Mouse (Mus musculus) adipocyte (in vitro differentiated cells): ENCODE data around the gene Apln.

Experiments used
- DNase-seq: peaks from one replicate; pipeline ENCODE4 v3.0.0-alpha.2; 2016; ENCODE audit warnings: low spot score

The Apln gene

DNA sequence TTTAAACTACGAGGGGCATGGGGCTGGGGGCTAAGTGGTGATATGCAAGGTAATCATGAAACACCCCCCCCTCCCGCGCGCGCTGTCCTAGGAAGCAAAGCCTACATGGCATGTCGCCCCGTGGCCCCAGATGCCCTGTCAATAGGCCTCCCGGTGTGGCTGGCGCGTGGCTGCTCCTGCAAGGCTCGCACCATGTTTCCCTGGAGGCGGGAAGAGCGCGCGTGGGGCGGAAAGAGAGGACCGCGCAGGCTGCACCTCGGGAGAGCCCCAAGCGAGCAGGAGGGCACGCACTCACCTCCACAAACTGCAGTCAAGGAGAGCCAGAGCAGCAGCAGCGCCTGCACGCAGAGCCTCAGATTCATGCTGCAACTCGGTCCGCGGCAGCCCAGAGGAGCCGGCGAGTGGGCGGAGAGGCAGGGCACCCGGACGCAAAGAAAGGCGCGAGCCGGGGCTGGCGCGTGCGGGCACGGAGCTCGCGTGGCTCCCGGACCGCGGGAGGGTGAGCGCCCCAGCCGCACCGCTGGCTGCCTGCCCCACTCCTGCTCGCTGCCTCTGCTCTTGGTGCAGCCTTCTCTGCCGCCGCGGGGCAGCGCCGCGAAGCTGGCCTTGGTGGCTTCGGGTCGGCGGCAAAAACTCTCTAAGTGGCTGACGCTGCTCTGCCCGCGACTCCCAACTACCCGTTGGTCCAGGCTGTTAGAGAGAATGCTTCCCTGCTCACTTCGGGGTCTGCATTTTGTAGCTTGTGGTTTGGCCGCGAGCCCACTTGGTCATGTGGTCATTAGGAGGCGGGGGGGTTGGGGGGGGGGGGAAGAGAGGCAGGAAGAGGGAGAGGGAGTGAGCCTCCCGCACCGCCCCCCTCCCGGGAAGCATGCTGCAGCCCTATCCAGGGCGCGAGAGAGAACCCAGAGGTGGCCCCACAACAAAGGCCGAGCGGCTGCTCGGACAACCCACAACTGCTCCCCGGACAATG lies at the start of gene Apln:
Gene Apln, minus strand, starts transcription at position 710 of the 970 bp plus-strand sequence.
- peak; percentile 35 for DNase-seq

DNA sequence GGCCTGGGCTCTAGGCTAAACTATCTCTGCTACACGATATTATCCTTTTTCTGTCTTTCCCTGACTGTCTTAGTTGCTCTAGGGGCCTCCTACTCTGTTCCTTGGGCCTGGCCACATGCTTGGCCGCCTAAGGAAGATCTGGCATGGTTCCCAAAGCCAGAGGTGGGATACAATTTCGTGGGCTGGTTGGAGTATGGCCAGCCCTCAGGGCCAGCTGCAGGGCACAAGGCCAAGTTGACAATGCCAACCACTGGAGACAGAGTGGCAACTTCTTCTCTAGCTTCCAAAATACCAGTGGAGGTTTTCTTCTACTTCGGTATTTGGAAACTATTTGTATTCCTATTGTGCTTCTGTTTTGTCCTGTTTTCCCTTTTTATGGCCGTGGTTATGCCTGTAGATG lies 47.7 kb upstream of the Apln start:
- DNase-seq = peak; percentile 18

DNA sequence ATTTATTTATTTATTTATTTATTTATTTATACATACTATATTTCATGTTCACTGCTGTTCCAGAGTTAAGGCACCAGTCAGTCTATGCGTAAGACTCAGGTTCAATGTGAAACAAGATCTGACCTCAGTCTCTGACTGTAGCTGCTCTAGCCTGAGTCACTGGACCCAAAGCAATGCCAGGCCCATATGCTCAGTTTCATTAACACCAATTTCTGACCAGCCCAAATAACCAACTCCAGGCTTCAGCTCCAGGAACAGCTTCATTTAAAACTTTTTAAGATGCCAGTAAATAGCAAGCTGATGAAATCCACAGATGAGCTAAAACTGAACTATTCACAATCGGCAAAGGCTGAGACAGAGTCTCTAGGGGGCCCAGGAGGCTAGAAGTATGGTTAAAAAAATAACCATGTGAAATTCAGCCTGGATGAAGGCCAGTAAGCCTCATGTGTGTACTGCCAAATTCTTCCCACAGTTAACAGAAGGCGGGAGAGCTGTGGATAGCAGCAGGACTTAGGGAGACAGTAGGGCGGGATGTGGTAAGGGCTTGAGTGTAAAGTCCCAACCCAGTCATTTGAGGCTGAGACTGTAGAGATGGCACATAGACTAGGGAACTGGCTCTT lies 42.3 kb upstream of the Apln start:
- peak; percentile 71 for DNase-seq

DNA sequence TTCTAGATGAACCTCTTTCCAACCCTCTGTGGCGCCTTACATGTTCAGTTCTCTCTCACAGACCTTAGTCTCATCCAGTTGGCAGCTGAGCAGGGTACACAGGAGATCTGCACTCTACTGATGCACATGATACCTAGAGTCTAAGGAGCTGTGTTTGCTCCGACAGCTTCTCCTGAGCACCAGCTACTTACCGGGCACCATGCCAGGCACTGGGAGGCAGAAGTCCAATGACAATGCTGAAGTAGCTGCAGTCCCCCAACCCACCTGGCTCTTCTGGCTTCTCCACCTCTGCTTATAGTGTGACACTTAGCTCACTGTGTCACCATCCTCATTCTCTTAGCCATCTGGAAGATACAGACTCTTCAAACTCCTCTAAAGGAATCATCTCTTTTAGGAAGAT lies 40.0 kb upstream of the Apln start:
- no peak for DNase-seq

DNA sequence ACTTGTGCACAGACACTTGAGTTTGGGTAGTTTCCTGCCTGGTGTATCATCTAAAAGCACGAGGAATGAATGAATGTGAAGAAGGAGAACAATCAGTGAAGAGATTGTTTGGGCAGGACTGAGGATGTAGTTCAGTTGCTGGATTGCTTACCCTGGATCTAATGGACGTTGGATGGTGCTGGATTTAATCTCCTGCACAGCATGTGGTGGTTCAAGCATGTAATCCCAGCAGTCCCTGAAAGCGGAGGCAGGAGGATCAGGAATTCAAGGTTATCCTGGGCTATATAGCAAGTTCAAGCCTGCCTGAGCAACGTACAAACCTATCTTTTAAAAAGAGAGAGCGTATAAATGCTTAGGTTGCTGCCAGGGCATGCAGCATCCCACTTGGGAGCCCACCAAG lies 37.7 kb upstream of the Apln start:
- no peak for DNase-seq

DNA sequence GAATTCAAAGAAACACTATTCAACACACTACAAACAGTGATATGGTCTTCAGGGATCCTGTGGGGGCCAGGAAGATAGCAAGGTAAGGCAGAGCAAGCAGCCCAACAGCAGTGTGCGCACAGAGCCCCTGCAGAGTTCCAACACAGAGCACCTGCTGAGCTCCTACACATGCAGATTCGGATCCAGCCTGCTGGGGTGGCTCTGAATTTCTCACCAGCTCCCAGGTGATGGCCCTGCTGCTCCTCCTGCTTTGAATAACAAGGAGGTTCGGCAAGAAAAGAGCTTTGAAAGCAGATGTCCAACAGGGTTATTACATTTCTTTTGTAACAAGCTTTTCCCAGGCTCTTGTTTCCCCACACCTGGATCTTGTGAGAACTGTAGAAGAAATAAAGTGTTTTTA lies 37.3 kb upstream of the Apln start:
- DNase-seq = no peak

DNA sequence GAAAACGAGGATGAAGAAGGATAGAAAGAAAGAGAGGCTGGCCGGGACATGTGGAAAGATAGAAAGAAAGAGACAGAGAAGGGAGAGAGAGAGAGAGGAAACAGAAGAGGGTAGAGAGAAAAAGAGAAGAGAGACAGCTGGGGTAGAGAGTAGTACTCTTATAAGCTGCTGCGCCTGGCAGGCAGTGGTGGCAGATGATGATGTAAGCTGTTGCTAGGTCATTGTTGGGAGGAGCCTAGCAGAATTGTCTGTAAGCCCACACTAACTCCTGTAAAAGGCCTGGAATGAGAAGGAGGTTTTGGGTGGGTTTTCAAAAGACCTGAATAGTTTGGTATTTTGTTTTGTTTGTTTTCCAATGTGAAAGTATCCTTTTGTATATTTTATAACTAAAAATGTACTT lies 32.2 kb upstream of the Apln start:
- DNase-seq = peak; percentile 3

DNA sequence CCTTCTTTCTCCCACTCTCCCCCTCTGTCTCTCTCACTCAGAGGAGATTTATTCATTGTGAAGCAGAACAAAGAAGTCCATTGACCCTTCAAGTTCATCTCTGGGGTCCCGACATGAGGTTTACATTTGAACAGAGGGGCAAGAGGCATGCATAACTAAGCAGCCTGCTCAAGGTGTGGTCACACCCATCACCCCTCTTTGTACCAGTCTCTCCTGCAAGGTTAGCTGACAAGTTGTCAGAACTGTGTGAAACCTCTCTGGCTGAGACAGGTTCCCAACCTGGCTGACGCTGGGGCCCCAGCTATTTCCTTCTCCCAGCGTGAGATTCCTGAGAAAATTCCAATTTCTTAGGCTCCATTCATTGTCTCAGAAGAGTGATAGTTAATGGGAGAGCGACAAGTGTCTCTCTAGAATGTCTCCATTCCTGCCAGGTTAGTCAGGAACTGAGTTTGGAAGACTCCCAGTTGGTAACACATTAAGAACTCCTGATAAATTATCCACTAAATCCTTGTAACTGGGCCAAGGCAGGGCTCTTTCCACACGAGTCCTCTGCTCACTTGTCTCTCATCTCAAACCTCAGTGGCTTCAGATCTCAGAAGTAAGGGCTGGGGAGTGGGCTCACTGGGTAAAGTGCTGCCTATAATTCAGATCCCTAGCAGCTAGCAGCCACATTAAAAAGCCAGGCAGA lies 29.7 kb upstream of the Apln start:
- no peak for DNase-seq

DNA sequence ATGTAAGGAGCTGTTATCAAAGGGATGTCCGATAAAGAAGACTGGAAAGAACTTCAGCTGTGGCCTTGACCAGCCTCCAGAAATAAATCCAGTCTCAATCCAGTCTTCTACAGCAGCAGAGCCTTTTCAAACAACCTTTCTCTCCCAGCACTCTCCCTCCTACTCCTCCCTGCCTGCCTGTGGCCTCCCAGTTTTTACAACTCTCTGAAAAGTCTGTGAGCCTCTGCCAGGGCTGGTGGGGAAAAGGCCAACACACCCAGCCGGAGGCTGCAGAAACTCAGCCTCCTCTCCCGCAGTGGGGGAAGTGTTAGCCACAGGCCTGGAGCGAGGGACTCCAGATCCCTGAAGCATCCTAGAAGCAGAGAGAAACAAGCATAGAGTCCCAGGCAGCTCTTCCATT lies 27.8 kb upstream of the Apln start:
- DNase-seq = peak; percentile 39

DNA sequence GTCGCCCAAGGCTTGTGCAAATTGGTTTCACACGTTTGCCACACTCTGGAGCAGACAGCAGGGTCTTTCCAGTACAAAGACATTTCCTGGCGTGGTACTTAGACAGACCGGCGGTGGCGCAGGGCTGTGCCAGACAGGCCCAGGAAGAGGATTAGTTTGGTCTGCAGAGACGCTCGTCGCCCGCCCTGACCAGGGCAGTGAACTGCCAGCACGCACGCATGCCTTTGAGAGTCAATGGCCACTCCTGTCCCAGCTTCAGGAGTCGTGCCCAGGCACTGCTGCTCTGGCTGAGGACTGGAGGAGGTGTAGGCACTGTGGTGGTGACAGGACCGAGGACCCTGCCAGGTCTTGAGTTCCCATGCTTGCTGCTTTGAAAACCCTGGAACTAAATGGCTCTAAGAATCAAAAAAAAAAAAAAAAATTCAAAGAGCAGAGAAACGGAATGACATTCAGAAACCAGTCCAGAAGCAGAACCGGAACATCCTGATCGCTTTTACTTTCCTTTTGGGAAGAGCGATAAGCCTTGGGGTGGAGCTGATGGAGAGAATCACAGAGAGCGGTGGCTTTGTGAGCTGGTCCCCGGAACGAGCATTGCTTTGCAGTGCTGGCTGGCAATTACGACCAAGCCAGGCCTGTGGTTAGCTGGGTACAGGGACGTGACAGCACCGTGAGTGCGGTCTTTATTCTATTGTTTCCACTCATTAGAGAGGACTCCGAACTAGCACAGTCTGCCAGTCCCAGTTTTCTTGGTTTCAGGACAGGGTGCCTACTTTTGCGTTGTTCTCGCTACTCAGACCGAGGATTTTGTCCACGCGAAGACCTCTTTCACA lies 19.7 kb upstream of the Apln start:
- DNase-seq = no peak

DNA sequence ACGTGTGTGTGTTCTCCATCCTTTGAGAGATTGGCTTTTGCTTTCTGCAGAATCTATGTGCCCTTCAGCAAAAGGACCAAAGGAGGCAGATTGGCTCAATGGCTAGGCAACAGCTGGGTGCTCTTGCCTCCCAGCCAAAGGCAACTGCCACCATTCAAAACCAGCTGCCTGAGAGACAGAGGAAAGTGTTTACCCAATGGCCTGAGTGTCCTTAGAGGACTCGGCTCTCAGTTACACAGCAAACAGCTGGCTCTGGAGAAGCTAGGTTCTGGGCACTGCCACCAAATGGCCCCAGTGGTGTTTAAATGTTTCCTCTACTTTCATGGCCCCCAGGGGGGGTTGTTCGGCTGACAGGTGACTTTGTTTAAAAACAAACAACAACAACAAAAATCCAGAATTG lies 19.1 kb upstream of the Apln start:
- DNase-seq = no peak

DNA sequence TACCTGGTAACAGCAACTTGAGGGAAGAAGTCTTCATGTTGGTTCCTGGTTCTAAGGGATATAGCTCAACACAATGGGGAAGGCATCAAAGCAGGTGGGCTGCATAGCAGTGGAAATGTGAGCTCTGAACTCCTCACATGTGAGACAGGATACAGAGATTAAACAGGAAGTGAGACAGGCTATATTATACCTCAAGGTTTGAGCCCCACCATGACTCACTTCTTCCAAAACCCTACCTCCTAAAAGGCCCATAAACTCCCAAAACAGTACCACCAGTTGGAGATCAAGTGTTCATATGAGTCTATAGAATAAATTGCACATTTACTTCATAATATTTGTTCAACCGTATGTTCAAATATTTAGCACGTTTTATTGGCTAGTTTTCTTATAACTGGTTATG lies 11.7 kb upstream of the Apln start:
- DNase-seq = no peak

DNA sequence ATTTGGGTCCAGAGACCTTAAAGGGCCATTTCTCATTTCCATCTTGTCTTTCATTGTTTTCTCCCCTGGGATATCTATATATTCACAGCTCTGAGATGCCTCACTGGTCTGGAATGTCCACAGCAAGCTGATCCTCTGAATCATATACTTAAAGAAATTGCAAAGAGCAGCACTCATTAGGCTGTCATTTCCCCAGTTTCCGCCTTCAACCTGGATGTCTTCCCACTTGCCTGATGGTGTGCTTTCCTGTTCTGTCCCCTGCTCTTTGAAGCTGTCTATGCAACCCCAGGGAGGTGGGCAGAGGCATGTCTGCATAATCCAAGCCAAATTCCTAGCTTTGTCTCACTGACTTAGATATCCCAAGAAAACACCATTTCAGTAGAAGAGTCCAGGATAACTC lies 9.6 kb upstream of the Apln start:
- DNase-seq = no peak

DNA sequence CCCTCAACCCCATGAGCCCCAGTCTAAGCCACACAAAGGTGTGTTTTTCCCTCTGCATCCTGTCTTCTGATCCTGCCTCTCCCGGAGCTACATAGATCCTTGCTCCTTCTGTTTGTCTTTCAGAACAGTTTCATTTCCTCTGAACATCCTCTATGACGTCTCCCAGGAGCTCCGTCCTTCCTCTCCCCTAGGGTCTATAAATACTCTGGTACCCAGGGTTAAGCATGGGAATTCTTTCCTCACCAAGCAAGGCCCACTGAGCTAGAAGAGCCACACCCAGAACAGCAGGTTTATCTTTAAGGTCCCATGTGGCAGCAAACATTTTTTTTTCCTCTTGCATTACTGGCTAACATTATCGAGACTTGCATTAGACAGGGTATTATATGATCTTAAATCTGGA lies 8.1 kb upstream of the Apln start:
- no peak for DNase-seq

DNA sequence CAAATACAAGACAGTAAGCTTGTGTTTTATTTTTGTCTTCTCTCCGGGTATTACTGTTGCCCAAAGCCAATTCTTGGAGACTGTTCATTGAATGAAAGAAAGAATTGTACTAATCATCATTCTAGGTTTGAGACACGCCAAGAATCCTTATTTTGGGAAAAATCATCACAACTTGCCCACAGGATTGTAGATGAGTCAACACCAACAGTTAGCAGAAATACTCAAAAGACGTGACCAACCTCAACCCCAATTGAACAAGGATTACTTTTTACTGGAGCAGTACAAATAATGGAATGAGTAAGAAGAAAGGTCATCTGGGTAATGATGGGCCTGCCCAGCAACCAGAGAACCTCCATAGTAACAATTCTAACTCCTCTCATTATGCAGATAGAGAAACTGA lies 5.7 kb upstream of the Apln start:
- no peak for DNase-seq

DNA sequence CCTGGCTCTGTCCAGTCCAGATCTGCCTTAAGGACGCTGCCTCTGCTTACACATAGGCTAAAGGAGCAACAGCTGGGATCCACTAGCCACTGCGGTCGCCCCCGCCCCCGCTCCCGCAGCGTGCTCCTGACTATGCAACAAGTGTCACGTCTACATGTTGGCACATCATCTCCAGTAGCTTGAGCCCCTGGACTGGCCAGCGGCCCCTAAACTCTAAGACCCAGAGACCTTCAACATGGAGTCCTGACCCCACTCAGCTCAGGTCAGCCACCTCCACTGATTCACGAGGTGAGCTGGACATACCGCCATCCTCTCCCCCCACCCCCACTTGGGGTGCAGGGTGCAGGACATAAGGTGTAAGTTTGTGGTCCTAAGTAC lies 898 bp downstream of the Apln start:
- no peak for DNase-seq

DNA sequence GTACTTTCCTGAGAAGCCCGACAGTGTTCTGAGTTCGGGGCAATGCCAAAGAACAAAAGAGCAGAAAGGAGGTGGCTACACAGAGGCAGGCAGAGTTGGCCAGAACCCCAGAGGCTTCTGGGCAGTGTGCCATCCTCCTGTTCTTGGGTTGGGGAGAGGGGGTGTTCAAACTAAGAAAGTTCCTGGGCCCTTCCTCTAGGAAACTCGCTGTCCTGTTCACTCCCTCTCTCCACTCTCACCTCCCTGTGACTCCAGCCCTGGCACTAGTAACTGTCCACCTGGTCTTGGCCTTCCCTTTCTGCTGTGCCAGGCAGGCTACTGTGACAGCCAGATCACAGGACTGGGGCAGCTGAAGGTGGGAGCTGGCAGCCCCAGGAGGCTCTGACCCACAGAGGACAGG lies 1.6 kb downstream of the Apln start:
- DNase-seq = peak; percentile 67

DNA sequence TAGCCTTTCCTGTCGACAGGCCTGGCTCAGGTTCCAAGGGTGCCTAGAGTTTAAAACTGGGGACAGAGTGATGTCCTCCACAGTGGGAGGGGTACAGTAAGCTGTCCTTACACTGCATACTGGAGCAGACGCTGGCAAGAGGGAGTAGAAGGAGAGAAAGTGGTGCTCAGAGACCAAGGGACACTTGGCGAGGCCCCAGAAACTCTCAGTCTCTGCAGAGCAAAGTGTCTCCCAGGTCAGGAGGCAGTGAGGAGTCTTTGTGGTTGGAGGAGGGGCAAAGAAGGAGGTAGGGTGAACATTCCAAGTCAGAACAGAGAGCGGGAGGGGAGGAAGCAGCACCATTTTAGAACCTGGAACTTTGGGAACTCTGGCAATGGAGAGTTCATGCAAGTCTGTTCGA lies 2.8 kb downstream of the Apln start:
- peak; percentile 34 for DNase-seq

DNA sequence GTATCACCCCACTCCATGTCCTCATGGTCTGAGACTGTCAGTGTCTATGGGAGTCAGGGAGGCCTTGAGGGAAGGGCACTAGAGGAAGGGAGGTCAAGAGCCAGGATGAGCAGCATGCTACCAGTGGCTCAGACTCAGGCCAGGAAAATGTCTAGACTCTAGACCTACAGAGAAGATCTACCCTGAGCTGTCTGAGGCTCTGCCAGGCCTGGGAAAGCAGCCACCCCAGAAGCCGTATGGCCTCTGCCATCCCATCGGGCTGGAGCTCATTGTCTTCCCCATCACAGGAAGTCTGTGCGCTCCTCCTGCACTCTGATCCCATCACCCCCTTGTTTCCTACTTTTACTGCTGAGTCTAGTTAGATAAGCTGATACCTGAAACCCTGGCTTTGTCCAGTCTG lies 4.1 kb downstream of the Apln start:
- no peak for DNase-seq

DNA sequence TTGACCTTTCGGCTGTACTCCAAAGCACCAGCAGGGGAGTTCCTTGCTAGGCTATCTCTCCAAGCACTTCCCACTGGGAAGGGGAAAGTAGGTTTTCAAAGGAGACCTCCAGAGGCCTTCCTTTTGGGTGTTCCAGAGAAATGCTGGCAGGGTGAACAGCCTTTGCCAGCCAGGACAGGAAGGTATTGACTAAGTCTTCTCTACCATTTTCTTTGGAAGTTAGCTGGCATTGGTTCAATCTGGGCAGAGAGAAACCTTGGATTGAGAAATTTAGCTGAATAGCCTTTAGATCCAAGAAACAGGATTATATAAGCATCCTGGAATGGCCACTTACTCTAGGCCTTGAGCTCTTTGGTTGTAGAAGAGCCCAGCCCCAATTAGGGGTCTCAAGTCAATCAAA lies 11.8 kb downstream of the Apln start:
- DNase-seq = peak; percentile 66

DNA sequence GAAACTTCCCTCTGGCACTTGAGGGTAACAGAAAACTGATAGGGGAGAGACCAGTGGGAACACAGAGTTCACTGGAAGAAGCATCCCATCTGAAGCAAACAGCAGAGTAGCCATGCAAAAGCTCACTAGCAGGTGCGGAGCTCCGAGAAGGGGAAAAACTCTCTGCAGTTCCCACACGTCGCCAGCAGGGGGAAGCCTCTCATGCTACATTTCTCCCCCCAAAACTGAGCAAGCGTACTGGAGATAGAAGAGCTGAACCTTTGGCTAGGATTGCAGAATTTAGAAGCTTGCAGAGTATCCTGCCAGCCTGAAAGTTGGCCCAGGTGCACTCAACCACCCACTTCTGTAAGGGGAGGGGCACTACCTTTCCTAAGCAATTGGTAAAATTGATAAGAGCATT lies 14.7 kb downstream of the Apln start:
- DNase-seq = peak; percentile 70

DNA sequence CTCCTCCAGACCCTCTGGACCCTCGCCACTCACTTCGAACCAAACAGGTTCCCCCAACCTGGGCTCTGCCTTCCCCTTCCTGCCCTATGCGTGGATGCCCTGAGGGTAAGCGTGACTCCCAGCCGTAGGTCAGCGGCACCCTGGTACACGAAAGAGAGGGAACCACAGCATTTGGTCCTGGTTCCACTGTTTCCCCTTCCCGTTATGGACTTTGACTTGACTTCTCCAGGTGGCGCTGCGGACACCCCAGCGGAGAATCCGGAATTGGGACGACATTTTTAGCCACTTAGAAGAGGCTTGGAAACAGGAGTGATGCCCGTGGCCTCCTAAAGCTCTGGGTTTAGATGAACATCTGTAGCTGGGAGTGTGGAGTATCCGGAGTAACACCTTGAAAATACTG lies 15.3 kb downstream of the Apln start:
- DNase-seq = no peak
